In genomic region chr5:24733771-24734426, GRCm38 (mm10) we compare ENCODE assay signal across 14 mouse cellular contexts. TPM values are rescaled to one million over a fixed set of nuclear protein-coding genes. Genes with fewer than 3 reads are reported as not detected.
DNase-seq lines count a peak whose midpoint lies in the region; ATAC-seq and TF ChIP-seq lines count a peak whose summit lies in the region.
"Had no signal": no experiment of that assay in that cellular context is flagged by ENCODE, and none has a peak within 500 bp of the region (broad histone marks: within the 10 kb centered on the region; RNA-seq: fewer than 3 reads in every experiment).

No protein-coding gene starts in this region.

- no peak overlapping the region for H3K9ac ChIP-seq in kidney, embryonic 14.5 days (ENCODE audit: low read depth, low read length)
- H3K9ac ChIP-seq in midbrain, embryonic 16.5 days (ENCODE audit: low read depth, low read length): no peak overlapping the region
- H3K9ac ChIP-seq: heart, embryonic 15.5 days; midbrain, embryonic 13.5 days had no signal

- no peak for ATAC-seq in kidney, embryonic 14.5 days (ENCODE audit: low FRiP score, low TSS enrichment)
- ATAC-seq in midbrain, embryonic 16.5 days: no peak
- ATAC-seq: inflammation-experienced regulatory T-cells, adult 6 months had no signal

- H3K9me3 ChIP-seq in kidney, embryonic 14.5 days (ENCODE audit: control insufficient read depth, low read length): no peaks in the 10 kb centered on the region
- H3K9me3 ChIP-seq in midbrain, embryonic 10.5 days (replicated peaks): no peaks in the 10 kb centered on the region
- no peaks in the 10 kb centered on the region for H3K9me3 ChIP-seq in midbrain, embryonic 16.5 days (replicated peaks; ENCODE audit: control insufficient read depth, low read length, poor library complexity, severe bottlenecking)
- no peaks in the 10 kb centered on the region for H3K9me3 ChIP-seq in limb, embryonic 10.5 days (replicated peaks)
- H3K9me3 ChIP-seq: heart, embryonic 15.5 days; midbrain, embryonic 13.5 days had no signal

- H3K27me3 ChIP-seq in kidney, embryonic 14.5 days (ENCODE audit: control insufficient read depth, insufficient read depth, low read length): 0 out of 2 replicates have a peak, but pooled peaks cover 3% of the 10 kb centered on the region
- peaks cover 36% of the 10 kb centered on the region for H3K27me3 ChIP-seq in midbrain, embryonic 10.5 days (ENCODE audit: low read depth, poor library complexity, severe bottlenecking)
- H3K27me3 ChIP-seq in midbrain, embryonic 16.5 days (ENCODE audit: control insufficient read depth, insufficient read depth, low read depth, low read length): peaks cover 30% of the 10 kb centered on the region
- peaks cover 17% of the 10 kb centered on the region; the same call in 1 of the 2 replicates for H3K27me3 ChIP-seq in limb, embryonic 10.5 days (ENCODE audit: low read depth, poor library complexity, severe bottlenecking)

- WGBS in kidney, embryonic 14.5 days: 53% methylated on average over 7 of the region's 7 CpGs
- WGBS in midbrain, embryonic 10.5 days: 68% methylated on average over 7 of the region's 7 CpGs
- 67% methylated on average over 7 of the region's 7 CpGs for WGBS in midbrain, embryonic 16.5 days
- 68% methylated on average over 7 of the region's 7 CpGs for WGBS in limb, embryonic 10.5 days

- intact Hi-C loops in gastrocnemius, adult 2 months (cut with DNase I): no loop called here

- peak overlapping the region; percentile 61 for H3K27ac ChIP-seq in kidney, embryonic 14.5 days (ENCODE audit: low read depth, low read length)
- H3K27ac ChIP-seq in midbrain, embryonic 10.5 days (replicated peaks): peak overlapping the region; percentile 64; the same call in 1 of the 2 replicates
- no peak overlapping the region for H3K27ac ChIP-seq in midbrain, embryonic 16.5 days (ENCODE audit: low read length)
- H3K27ac ChIP-seq in limb, embryonic 10.5 days: peak overlapping the region; percentile 73
- H3K27ac ChIP-seq in gastrocnemius, adult 2 months: no peak overlapping the region
- H3K27ac ChIP-seq: heart, embryonic 15.5 days; midbrain, embryonic 13.5 days had no signal

- no peaks in the 10 kb centered on the region for H3K36me3 ChIP-seq in kidney, embryonic 14.5 days (ENCODE audit: control insufficient read depth, insufficient read depth, low read length)
- no peaks in the 10 kb centered on the region for H3K36me3 ChIP-seq in midbrain, embryonic 10.5 days
- no peaks in the 10 kb centered on the region for H3K36me3 ChIP-seq in midbrain, embryonic 16.5 days (ENCODE audit: control insufficient read depth, insufficient read depth, low read length)
- no peaks in the 10 kb centered on the region for H3K36me3 ChIP-seq in limb, embryonic 10.5 days
- H3K36me3 ChIP-seq: heart, embryonic 15.5 days; midbrain, embryonic 13.5 days had no signal

- TF ChIP-seq CTCF in gastrocnemius, adult 2 months (IDR thresholded peaks at IDR 0.05): no peak

- H3K4me1 ChIP-seq in kidney, embryonic 14.5 days (ENCODE audit: control insufficient read depth, insufficient read depth, low read length): peaks cover 33% of the 10 kb centered on the region
- H3K4me1 ChIP-seq in midbrain, embryonic 10.5 days: peaks cover 46% of the 10 kb centered on the region
- peaks cover 11% of the 10 kb centered on the region; the same call in 1 of the 2 replicates for H3K4me1 ChIP-seq in midbrain, embryonic 16.5 days (ENCODE audit: control insufficient read depth, insufficient read depth, low read length)
- peaks cover 51% of the 10 kb centered on the region for H3K4me1 ChIP-seq in limb, embryonic 10.5 days

- H3K4me3 ChIP-seq in kidney, embryonic 14.5 days (ENCODE audit: low read length): no peak overlapping the region
- H3K4me3 ChIP-seq in midbrain, embryonic 10.5 days: no peak overlapping the region
- no peak overlapping the region for H3K4me3 ChIP-seq in midbrain, embryonic 16.5 days (ENCODE audit: low read depth, low read length)
- H3K4me3 ChIP-seq in limb, embryonic 10.5 days: no peak overlapping the region
- no peak overlapping the region for H3K4me3 ChIP-seq in gastrocnemius, adult 2 months
- H3K4me3 ChIP-seq: heart, embryonic 15.5 days; midbrain, embryonic 13.5 days had no signal

- DNase-seq in kidney, postnatal 14 days: no peak
- no peak for DNase-seq in midbrain, embryonic 10.5 days (ENCODE audit: low spot score)
- DNase-seq in limb, embryonic 10.5 days (ENCODE audit: low spot score): no peak
- no peak for DNase-seq in c-Kit-positive CD71-positive TER-119-positive erythroid progenitor cells, embryonic 14.5 days (ENCODE audit: low spot score)
- DNase-seq in gastrocnemius, adult 2 months: no peak
- DNase-seq: adrenal gland, postnatal 25 days; gastrocnemius, postnatal 25 days; thymus, postnatal 14 days had no signal

- peak overlapping the region; percentile 4; the same call in 1 of the 2 replicates for H3K4me2 ChIP-seq in kidney, embryonic 14.5 days (replicated peaks; ENCODE audit: low read depth, low read length)
- no peak overlapping the region for H3K4me2 ChIP-seq in midbrain, embryonic 16.5 days (ENCODE audit: low read length)
- H3K4me2 ChIP-seq: heart, embryonic 15.5 days; midbrain, embryonic 13.5 days had no signal

RNA-seq across cellular contexts. Expression of gene Wdr86, which starts 3.4 kb away (rescaled TPM):
- polyA plus RNA-seq in kidney, embryonic 14.5 days (2014; fragmentation: Nextera tagmentation; extraction: Ambion mirVana): 36.1 and 37.0 TPM in 2 replicates
- polyA plus RNA-seq in midbrain, embryonic 10.5 days (2016; fragmentation: Nextera tagmentation; extraction: Ambion mirVana): 13.9 and 15.2 TPM in 2 replicates
- polyA plus RNA-seq in midbrain, embryonic 16.5 days (2015; fragmentation: Nextera tagmentation; extraction: Ambion mirVana): 4.4 and 5.7 TPM in 2 replicates
- polyA plus RNA-seq in limb, embryonic 10.5 days (2016; fragmentation: Nextera tagmentation; extraction: Ambion mirVana): 28.7 and 41.7 TPM in 2 replicates
- not detected for total RNA-seq in gastrocnemius, adult 2 months (2021)
- total RNA-seq: gastrocnemius, postnatal 25 days had no signal

RNA-seq across cellular contexts. Expression of gene Crygn, which starts 23.9 kb away (rescaled TPM):
- 1.7 and 2.6 TPM in 2 replicates for polyA plus RNA-seq in kidney, embryonic 14.5 days (2014; fragmentation: Nextera tagmentation; extraction: Ambion mirVana)
- polyA plus RNA-seq in midbrain, embryonic 10.5 days (2016; fragmentation: Nextera tagmentation; extraction: Ambion mirVana): 1.1 TPM in 1 of 2 replicates, not detected in the other
- polyA plus RNA-seq in midbrain, embryonic 16.5 days (2015; fragmentation: Nextera tagmentation; extraction: Ambion mirVana): 1.4 and 2.1 TPM in 2 replicates
- polyA plus RNA-seq in limb, embryonic 10.5 days (2016; fragmentation: Nextera tagmentation; extraction: Ambion mirVana): 0.79 and 1.1 TPM in 2 replicates
- total RNA-seq in gastrocnemius, adult 2 months (2021): not detected
- total RNA-seq: gastrocnemius, postnatal 25 days had no signal
- polyA plus RNA-seq: midbrain, embryonic 13.5 days; neural tube, embryonic 14.5 days had no signal

RNA-seq across cellular contexts. Expression of gene Nub1, which starts 48.6 kb away (rescaled TPM):
- 33.9 and 45.0 TPM in 2 replicates for polyA plus RNA-seq in kidney, embryonic 14.5 days (2014; fragmentation: Nextera tagmentation; extraction: Ambion mirVana)
- 27.2 and 29.3 TPM in 2 replicates for polyA plus RNA-seq in midbrain, embryonic 10.5 days (2016; fragmentation: Nextera tagmentation; extraction: Ambion mirVana)
- polyA plus RNA-seq in midbrain, embryonic 16.5 days (2015; fragmentation: Nextera tagmentation; extraction: Ambion mirVana): 48.6 and 49.8 TPM in 2 replicates
- polyA plus RNA-seq in limb, embryonic 10.5 days (2016; fragmentation: Nextera tagmentation; extraction: Ambion mirVana): 23.7 and 26.9 TPM in 2 replicates
- total RNA-seq in gastrocnemius, adult 2 months (2021): 10 to 100 TPM; 28.3 to 34.3 TPM

Comparison
In these comparisons a context has a peak if more than half of its experiments do, and no peak if none do; other contexts are left out.
1. H3K27ac ChIP-seq: peak in kidney, embryonic 14.5 days (single experiment), midbrain, embryonic 10.5 days (single experiment) and limb, embryonic 10.5 days (single experiment); none in midbrain, embryonic 16.5 days (single experiment) and gastrocnemius, adult 2 months (single experiment).